Mouse (Mus musculus): ENCODE measurements at regions not wholly inside any gene's neighbourhood (a gene's known extent, or its start where the extent isn't known, plus 50 kb on each side); places are given as distances from the start of the nearest gene placed in this dataset.

DNA sequence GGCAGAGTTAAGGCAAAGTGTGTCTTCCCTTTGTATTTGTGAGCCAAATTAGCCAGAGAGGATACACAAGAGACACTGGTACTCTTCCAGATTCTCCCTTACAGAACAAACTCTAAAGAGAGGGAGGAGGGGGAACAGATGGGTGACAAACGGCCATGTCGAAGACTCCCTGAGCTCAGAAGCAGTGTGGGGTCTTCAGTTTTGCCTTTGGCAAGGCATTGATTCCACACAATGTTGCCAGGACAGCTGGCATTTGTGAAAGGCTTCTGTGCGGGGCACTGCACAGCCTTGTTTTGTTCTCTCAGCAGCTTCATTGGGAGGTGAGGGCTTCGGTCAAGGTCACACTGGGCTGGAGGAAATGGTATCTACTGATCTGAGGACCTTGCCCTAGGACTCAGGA is 253.9 kb downstream of the Sipa1l2 start:
- H3K4me2 ChIP-seq = no peak overlapping the region
- no peak overlapping the region for H3K4me3 ChIP-seq
- no peaks in the 10 kb centered on the region for H3K9me3 ChIP-seq (replicated peaks)
- H3K9ac ChIP-seq = no peak overlapping the region
- 59% methylated on average over 4 of the region's 4 CpGs for WGBS
- H3K4me1 ChIP-seq = peaks cover 15% of the 10 kb centered on the region
- no peaks in the 10 kb centered on the region for H3K36me3 ChIP-seq (ENCODE audit: poor library complexity, severe bottlenecking)
- no peak for ATAC-seq
- no peak overlapping the region for H3K27ac ChIP-seq
- H3K27me3 ChIP-seq = peaks cover 32% of the 10 kb centered on the region

DNA sequence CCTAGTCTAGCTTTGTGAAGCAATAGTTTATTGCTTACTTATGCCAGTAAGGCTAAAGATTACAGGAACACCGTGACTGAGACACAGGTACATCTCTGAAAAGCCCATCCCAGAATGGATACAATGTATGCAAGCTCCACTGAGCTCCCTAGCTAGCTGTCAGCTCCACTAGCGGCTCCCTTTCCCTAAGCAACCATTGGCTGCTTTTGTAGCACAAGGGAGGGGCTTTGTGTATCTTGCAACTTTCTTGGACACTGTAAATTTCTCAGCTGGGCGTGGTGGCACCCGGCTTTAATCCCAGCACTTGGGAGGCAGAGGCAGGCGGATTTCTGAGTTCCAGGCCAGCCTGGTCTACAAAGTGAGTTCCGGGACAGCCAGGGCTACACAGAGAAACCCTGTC is 254.6 kb downstream of the Sipa1l2 start:
- H3K27ac ChIP-seq = no peak overlapping the region
- H3K4me2 ChIP-seq = no peak overlapping the region
- H3K4me1 ChIP-seq = peaks cover 23% of the 10 kb centered on the region
- peaks cover 29% of the 10 kb centered on the region for H3K27me3 ChIP-seq
- ATAC-seq = no peak
- no peak overlapping the region for H3K4me3 ChIP-seq
- no peaks in the 10 kb centered on the region for H3K36me3 ChIP-seq (ENCODE audit: poor library complexity, severe bottlenecking)
- WGBS = 84% methylated on average over 6 of the region's 6 CpGs
- no peaks in the 10 kb centered on the region for H3K9me3 ChIP-seq (replicated peaks)
- H3K9ac ChIP-seq = no peak overlapping the region

DNA sequence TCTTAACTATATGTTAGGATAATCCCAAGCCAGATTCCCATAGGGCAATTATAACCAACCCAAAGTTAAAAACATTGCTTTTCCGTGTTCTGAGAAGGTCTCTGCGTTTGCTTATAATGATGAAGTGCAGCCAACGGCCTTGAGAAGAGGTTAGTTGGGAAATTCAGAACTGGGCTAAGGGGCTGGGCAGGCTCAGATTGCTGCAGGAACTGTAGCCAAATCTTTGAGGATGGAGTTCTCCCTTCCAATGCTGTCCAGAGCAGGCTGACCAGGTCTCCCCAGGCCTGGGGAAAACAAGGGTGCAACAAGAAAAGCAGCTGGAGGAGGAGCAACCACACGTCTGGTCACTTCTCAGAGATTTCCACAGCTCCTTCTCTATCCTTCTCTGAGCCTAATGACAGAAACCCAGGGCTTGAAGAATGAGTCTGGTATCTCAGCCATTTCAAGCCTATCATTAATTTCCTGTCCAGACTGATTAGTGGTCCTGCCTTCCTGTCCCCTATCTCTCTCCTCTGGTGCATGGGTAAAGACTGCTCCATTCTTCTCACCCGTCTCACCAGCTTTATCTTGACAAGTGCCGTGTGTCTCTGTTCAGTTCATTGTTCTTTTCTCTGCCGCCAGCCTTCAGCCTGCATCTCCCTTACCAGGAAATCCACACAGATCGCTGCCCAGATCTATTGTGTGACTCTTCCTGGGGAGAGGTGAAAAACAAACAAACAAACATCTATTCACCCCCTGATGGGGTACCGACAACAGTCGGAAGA is 255.2 kb downstream of the Sipa1l2 start:
- Histone ChIP-seq H3K9me3 (replicated peaks) (no peaks in the 10 kb centered on the region), H3K4me1 (peaks cover 27% of the 10 kb centered on the region), H3K36me3 (ENCODE audit: poor library complexity, severe bottlenecking) (no peaks in the 10 kb centered on the region), H3K4me3 (no peak overlapping the region), H3K27me3 (peaks cover 23% of the 10 kb centered on the region), H3K4me2 (no peak overlapping the region), H3K9ac (no peak overlapping the region), H3K27ac (no peak overlapping the region)
- ATAC-seq = no peak
- 63% methylated on average over 10 of the region's 10 CpGs for WGBS

DNA sequence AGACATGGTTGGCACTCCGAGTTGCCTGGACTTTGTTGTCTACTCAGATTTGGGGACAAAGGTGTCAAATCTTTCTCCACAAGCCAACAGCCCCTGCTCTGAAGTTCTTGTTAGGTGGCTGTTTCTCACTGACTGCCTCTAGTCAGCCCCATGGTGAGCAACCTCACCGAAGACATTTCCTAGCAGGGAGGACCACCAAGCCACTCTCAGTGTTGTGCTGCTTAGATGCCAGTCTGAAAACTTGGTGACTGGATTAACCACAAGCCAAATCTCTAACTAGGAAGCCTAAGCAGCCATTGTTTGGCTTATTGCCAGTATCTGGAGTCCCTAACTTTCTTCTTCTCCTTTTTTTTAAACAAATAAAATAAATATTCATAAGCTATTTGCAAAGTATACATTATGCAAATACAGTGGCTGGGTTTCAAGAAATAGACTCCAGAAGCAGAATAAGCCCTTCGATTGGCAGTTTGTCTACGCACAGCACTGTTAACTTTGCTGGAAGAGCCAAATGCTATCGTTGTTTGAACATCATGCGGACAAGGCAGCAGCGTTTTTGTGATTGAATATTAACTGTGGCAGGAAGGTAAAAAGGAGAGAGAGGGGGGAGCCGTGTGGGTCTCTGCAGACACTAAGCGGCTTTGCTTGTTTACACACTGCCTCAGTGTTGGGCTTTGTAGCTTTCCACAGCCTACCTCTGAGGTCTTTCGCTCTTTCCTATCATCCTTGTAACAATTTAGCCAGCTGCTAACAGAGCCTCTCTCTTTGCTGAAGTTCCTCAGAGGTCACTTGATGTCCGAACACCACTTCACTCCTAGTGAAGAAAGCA is 257.4 kb downstream of the Disc1 start:
- Histone ChIP-seq H3K4me1 (peaks cover 46% of the 10 kb centered on the region), H3K27ac (peak overlapping the region; percentile 20; the same call in 1 of the 2 replicates), H3K4me2 (peak overlapping the region; percentile 9; the same call in 1 of the 2 replicates), H3K9ac (no peak overlapping the region), H3K27me3 (peaks cover 9% of the 10 kb centered on the region), H3K4me3 (no peak overlapping the region), H3K36me3 (ENCODE audit: poor library complexity, severe bottlenecking) (no peaks in the 10 kb centered on the region), H3K9me3 (replicated peaks) (no peaks in the 10 kb centered on the region)
- 39% methylated on average over 11 of the region's 11 CpGs for WGBS
- ATAC-seq = peak; percentile 73
